Mouse (Mus musculus) layer of hippocampus, adult 9-10 months (tissue): Measurements from ENCODE around the gene Ankrd17.

ENCODE experiments used
- DNase-seq: peaks from one replicate; pipeline ENCODE4 v3.0.0; 2022; ENCODE audit warnings: low spot score

The Ankrd17 gene

GRCm38 (mm10) chr5:90366121-90367066, at the start of gene Ankrd17:
TSS of gene Ankrd17 (minus strand) at chr5:90366577.
- peak; percentile 73 for DNase-seq

DNA sequence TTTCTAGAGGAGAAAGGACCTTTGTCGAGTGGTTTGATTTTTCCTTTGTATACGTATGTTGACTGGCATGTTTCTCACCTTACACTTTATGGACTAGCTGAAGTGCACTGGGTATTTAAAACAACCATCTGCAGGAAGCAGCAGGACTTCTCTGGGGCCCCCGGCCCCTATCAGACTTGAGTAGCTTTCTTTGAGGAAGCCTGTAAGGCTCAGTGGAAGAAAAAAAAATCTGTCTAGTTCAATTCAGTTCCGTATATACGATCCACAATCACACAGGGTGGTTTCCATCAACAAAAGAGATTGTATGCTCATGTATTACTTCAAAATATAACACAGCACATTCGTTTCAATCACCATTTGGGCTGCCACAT, 48.5 kb upstream of the Ankrd17 start:
- DNase-seq: no peak

DNA sequence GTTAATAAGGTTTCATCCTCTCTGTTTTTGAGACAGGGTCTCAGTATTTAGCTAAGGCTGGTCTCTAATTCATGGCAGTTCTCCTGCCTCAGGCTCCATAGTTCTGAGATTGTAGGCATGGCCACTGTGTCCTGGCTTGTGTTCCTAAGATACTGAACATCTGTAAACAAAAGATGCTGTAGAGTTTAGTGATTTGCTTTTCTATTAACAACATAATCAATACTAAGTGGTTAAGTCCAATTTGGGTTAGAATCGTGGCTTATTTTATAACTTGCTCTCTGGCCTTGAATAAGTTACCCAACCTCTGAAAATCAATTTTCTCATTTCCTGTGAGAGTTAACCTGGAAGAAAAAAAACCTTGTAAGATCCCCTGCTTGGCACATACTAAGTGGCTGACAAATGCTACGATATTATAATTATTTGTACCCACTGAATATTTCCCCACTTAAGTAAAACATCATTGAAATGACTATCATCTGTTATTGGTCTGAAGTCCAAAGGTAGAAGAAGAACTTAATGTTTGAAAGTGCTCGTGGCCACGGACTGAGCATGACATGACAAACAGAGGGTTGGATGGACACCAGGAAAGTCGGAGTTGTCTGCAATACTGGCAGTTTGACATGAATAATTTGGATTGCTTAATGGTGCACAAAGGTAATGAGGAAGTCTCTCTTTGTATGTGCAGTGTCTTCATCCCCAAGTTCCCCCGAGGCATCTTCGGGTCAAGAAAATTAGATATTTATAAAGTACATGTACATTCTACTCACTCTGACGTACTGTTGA, 48.0 kb upstream of the Ankrd17 start:
- DNase-seq: no peak

DNA sequence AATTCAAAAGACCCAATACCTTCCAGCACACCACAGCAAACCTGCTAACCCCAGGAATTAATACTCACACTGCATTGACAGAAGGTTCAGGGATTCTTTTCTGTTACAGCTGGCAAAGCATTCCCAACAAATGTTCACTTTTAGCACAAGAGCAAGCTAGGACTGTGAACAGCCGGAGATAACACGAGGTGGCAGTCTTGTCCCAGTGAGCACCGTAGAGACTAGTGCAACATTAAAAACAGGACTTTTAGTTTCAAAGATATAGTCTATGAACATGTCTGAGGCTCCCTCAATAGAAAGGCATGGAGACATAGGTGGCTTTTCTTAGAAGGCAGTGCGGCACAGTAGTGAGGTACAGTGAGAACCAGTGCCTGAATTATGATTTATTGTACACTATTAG, 38.8 kb upstream of the Ankrd17 start:
- peak; percentile 75 for DNase-seq

GRCm38 (mm10) chr5:90396817-90397216, 30.4 kb upstream of the Ankrd17 start:
- no peak for DNase-seq

GRCm38 (mm10) chr5:90394322-90394721, 27.9 kb upstream of the Ankrd17 start:
- no peak for DNase-seq

- no peak for DNase-seq
Observed at GRCm38 (mm10) chr5:90393764-90394163, 27.4 kb upstream of the Ankrd17 start.

GRCm38 (mm10) chr5:90383080-90383479, 16.7 kb upstream of the Ankrd17 start:
- DNase-seq: no peak

- DNase-seq: no peak
Observed at GRCm38 (mm10) chr5:90381458-90381857, 15.1 kb upstream of the Ankrd17 start.

GRCm38 (mm10) chr5:90373708-90374107, 7.3 kb upstream of the Ankrd17 start:
- no peak for DNase-seq

DNA sequence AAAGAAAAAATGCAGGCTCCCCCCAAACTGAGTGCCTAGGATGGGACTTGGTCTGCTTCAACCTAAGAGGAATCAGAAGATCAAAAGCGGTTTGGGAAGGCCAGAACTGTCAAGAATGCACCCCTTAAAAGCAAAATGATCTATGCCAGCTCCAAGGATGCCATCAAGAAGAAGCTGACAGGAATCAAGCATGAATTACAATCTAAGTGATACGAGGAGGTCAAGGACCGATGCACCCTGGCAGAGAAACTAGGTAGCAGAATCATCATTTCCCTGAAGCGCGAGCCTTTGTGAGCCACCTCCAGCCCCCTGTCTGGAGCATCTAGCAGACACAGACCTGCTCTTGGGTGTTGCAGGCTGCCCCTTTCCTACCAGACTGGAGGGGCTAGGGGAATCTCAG, 4.0 kb upstream of the Ankrd17 start:
- DNase-seq: no peak

DNA sequence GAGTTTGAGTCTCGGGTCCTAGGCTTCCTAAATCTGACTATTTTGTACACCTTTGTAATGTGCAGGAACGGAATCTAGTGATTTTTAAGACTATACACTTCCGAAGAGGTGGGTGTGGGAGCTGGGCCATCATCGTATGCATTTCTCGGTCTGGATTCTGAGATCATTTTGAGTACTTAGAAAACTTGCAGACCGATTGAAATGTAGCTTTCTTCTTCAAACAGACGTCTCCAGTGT, 608 bp upstream of the Ankrd17 start, which contains the start of gene Gm9958:
Gm9958 (plus strand) TSS at position 138 of the 237 bp plus-strand sequence.
- DNase-seq: no peak

- no peak for DNase-seq
Observed at GRCm38 (mm10) chr5:90365141-90365951, 1.0 kb downstream of the Ankrd17 start.

GRCm38 (mm10) chr5:90364526-90364925, 1.9 kb downstream of the Ankrd17 start:
- DNase-seq: peak; percentile 86

DNA sequence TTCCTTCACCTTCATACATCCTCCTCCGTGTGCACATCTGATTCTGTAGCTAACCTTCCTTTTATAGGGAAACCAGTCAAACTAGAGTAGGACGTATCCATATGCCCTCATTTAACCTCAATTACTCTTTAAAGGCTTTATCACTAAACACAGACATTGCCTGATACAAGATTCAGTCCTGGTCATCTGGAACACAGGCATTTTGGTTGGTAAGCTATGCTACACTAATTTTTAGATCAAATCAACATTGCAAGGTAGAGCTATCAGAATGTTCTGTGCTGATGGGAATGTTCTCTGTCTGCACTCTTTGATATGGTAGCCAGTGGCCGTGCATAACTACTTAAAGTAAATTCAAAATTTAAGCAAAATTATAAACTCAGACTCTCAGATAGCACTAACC, 10.6 kb downstream of the Ankrd17 start:
- no peak for DNase-seq

DNA sequence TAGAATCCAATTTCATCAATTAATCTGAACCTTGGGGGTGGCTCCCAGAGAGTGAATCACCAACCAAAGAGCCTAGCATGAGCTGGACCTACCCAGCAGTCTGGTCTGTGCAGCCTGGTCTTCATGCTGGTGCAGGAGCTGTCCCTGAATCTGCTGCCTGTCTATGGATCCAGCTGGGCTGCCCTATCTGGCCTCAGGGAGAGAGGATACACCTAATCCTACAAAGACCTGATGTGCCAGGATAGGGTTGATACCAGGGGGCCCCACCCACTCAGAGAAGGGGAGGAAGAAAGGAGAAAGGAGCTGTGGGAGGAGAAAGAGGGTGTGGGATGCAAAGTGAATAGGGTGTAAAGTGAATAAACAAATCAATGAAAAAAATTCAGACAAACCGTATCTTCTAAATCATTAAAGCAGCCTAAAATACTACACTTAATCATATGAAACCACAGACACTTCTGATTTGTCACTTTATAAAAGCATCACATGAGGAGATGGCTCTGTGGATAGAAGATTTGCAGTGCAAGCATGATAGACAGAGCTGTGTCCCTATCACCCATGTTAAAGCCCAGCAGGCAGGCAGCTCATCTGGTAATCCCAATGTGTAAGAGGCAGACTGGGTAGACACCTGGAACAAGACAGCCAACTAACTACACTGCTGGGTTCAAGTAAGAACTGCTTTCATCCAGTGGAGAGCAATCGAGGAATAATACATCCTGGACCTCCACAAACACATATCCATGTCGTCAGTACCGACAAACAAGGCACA, 12.6 kb downstream of the Ankrd17 start:
- DNase-seq: no peak

GRCm38 (mm10) chr5:90346877-90347276, 19.5 kb downstream of the Ankrd17 start:
- no peak for DNase-seq

DNA sequence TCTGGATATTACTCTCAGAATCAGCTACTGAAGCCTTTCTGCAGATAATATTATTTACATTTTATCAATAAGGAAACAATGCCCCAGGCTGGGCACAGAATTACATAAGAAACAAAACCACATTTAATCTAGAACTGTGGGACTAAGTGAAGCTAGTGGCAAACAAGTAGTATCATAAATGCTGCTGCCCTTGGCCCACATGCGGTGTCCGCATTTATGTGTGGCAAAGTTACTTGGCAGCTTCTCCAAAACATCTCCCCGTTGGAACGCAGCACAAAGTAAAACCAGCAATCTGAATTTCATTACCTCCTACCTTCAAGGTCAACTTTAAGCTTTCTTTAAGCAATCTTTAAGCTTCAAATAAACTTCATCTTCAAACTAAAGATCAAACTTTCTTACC, 25.5 kb downstream of the Ankrd17 start:
- no peak for DNase-seq

- no peak for DNase-seq
Observed at GRCm38 (mm10) chr5:90339953-90340343, 26.4 kb downstream of the Ankrd17 start.

GRCm38 (mm10) chr5:90339129-90339952, 27.0 kb downstream of the Ankrd17 start:
- peak; percentile 44 for DNase-seq
